Mouse (Mus musculus): ENCODE measurements around the gene Frat1. TPM values are rescaled to one million over a fixed set of nuclear protein-coding genes. Genes with fewer than 3 reads are reported as not detected.
A peak's percentile ranks its signal among the peaks of the same experiment; 100 is the strongest.

The Frat1 gene
- polyA plus RNA-seq, 1 experiment from 2014 or later, result 27.3 TPM

DNA sequence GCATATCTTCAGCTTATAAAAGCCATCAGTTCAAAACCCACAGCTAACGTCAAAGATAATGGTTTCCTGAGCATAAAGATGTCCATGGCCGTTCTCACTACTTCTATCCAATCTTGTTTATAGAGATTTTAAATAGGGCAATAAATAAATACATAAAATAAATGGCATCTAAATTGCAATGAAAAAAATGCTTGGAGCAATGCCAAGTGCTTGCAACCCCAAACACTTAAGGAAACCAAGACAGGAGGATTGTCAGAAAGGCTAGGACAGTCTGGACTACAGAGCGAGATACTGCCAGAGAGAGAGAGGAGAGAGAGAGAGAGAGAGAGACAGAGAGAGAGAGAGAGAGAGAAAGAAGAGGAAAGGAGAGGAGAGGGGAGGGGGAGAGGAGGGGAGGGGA, 3.2 kb upstream of the Frat1 start:
- Histone ChIP-seq H3K4me3 (ENCODE audit: low read depth, low read length) (no peak overlapping the region), H3K4me2 (ENCODE audit: low read length) (no peak overlapping the region), H3K27ac (ENCODE audit: low read length) (no peak overlapping the region), H3K4me1 (ENCODE audit: control insufficient read depth, insufficient read depth, low read length) (peaks cover 6% of the 10 kb centered on the region), H3K9ac (ENCODE audit: low read depth, low read length) (no peak overlapping the region), H3K27me3 (ENCODE audit: control insufficient read depth, insufficient read depth, low read depth, low read length) (no peaks in the 10 kb centered on the region), H3K9me3 (replicated peaks; ENCODE audit: control insufficient read depth, low read length, poor library complexity, severe bottlenecking) (no peaks in the 10 kb centered on the region), H3K36me3 (ENCODE audit: control insufficient read depth, insufficient read depth, low read length) (no peaks in the 10 kb centered on the region)
- WGBS, result 78% methylated on average over 3 of the region's 3 CpGs
- ATAC-seq, result no peak

GRCm38 (mm10) chr19:41828941-41829340, 829 bp upstream of the Frat1 start:
- H3K27me3 ChIP-seq (ENCODE audit: control insufficient read depth, insufficient read depth, low read depth, low read length), result no peaks in the 10 kb centered on the region
- peak overlapping the region; percentile 94 for H3K27ac ChIP-seq (ENCODE audit: low read length)
- 72% methylated on average over 3 of the region's 3 CpGs for WGBS
- peaks cover 27% of the 10 kb centered on the region for H3K4me1 ChIP-seq (ENCODE audit: control insufficient read depth, insufficient read depth, low read length)
- H3K4me2 ChIP-seq (ENCODE audit: low read length), result peak overlapping the region; percentile 85
- no peaks in the 10 kb centered on the region for H3K9me3 ChIP-seq (replicated peaks; ENCODE audit: control insufficient read depth, low read length, poor library complexity, severe bottlenecking)
- peak overlapping the region; percentile 63; the same call in 1 of the 2 replicates for H3K9ac ChIP-seq (ENCODE audit: low read depth, low read length)
- no peaks in the 10 kb centered on the region for H3K36me3 ChIP-seq (ENCODE audit: control insufficient read depth, insufficient read depth, low read length)
- ATAC-seq, result no peak
- peak overlapping the region; percentile 85 for H3K4me3 ChIP-seq (ENCODE audit: low read depth, low read length)

- WGBS, result under 1% methylated on average over 93 of the region's 112 CpGs
- no peaks in the 10 kb centered on the region for H3K27me3 ChIP-seq (ENCODE audit: control insufficient read depth, insufficient read depth, low read depth, low read length)
- peaks cover 31% of the 10 kb centered on the region for H3K4me1 ChIP-seq (ENCODE audit: control insufficient read depth, insufficient read depth, low read length)
- no peaks in the 10 kb centered on the region for H3K36me3 ChIP-seq (ENCODE audit: control insufficient read depth, insufficient read depth, low read length)
- peak overlapping the region; percentile 78 for H3K9ac ChIP-seq (ENCODE audit: low read depth, low read length)
- no peaks in the 10 kb centered on the region for H3K9me3 ChIP-seq (replicated peaks; ENCODE audit: control insufficient read depth, low read length, poor library complexity, severe bottlenecking)
- peak overlapping the region; percentile 94 for H3K27ac ChIP-seq (ENCODE audit: low read length)
- ATAC-seq, result peak; percentile 61
- peak overlapping the region; percentile 85 for H3K4me2 ChIP-seq (ENCODE audit: low read length)
- H3K4me3 ChIP-seq (ENCODE audit: low read depth, low read length), result peak overlapping the region; percentile 85
Observed at GRCm38 (mm10) chr19:41830106-41831031, 599 bp downstream of the Frat1 start.

DNA sequence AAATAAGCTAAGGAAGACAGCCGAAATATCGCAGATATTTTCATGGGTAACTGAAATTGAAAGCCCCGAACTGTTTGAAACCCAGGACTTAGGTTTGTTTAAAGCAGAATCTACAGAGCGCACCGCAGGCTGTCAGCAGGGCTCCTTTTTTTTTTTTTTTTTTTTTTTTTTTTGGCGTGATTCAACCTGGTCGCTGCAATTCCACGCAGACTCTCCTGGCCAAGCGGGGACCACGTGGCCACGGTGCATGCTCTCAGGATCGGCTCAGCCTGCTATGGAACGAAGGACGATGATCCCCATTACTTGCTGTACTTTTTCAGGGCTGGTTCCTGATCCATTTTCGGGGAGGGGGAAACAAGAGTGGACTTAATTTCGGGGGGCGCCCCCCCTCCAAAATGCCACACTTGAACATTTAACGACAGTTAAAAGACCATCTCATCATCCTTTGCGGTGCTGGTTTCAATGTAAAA, 1.4 kb downstream of the Frat1 start:
- peaks cover 38% of the 10 kb centered on the region for H3K4me1 ChIP-seq (ENCODE audit: control insufficient read depth, insufficient read depth, low read length)
- peak overlapping the region; percentile 78 for H3K9ac ChIP-seq (ENCODE audit: low read depth, low read length)
- peak overlapping the region; percentile 85 for H3K4me2 ChIP-seq (ENCODE audit: low read length)
- peak overlapping the region; percentile 94 for H3K27ac ChIP-seq (ENCODE audit: low read length)
- ATAC-seq, result no peak
- no peaks in the 10 kb centered on the region for H3K27me3 ChIP-seq (ENCODE audit: control insufficient read depth, insufficient read depth, low read depth, low read length)
- under 1% methylated on average over 19 of the region's 19 CpGs for WGBS
- no peaks in the 10 kb centered on the region for H3K9me3 ChIP-seq (replicated peaks; ENCODE audit: control insufficient read depth, low read length, poor library complexity, severe bottlenecking)
- H3K36me3 ChIP-seq (ENCODE audit: control insufficient read depth, insufficient read depth, low read length), result no peaks in the 10 kb centered on the region
- peak overlapping the region; percentile 85 for H3K4me3 ChIP-seq (ENCODE audit: low read depth, low read length)

- H3K4me1 ChIP-seq (ENCODE audit: control insufficient read depth, insufficient read depth, low read length), result peaks cover 42% of the 10 kb centered on the region
- 6% methylated on average over 14 of the region's 14 CpGs for WGBS
- no peaks in the 10 kb centered on the region for H3K27me3 ChIP-seq (ENCODE audit: control insufficient read depth, insufficient read depth, low read depth, low read length)
- peak overlapping the region; percentile 85 for H3K4me2 ChIP-seq (ENCODE audit: low read length)
- no peaks in the 10 kb centered on the region for H3K9me3 ChIP-seq (replicated peaks; ENCODE audit: control insufficient read depth, low read length, poor library complexity, severe bottlenecking)
- H3K9ac ChIP-seq (ENCODE audit: low read depth, low read length), result peak overlapping the region; percentile 78
- peak overlapping the region; percentile 29 for H3K27ac ChIP-seq (ENCODE audit: low read length)
- H3K4me3 ChIP-seq (ENCODE audit: low read depth, low read length), result peak overlapping the region; percentile 85
- no peak for ATAC-seq
- no peaks in the 10 kb centered on the region for H3K36me3 ChIP-seq (ENCODE audit: control insufficient read depth, insufficient read depth, low read length)
Observed at GRCm38 (mm10) chr19:41831718-41832391, 2.1 kb downstream of the Frat1 start.

DNA sequence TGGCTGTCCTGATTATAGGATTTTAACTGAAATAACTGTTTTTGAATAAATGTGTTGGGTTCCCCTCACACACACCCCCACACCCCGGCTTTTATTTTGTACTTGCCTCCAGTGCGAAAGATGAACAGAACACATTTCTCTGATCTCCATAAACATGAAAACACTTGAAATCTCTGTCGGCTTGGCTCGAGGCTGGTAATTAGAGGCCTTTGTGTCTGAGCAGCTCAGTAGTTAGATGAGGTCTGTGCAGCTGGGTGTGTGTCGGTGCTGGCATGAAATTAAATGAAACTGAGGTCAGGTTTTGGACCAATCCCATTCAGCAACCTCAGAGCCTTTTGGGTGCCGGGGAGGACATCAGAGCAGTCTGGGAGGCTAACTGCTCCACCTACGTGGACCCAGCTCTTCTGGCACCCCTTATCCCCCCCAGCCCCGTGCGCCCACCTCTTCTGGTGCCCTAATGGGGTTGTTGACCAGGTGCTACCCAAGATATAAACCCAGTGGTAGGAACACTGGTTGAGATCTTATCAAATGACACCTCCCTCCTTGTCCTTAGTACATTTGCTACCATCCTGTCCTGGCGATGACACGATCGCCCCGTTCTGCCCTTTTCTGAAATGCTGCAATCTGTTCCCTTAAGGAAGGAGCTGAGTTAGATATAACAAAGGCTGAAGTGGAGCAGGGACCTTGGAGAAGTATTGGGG, 2.9 kb downstream of the Frat1 start:
- Histone ChIP-seq H3K4me2 (ENCODE audit: low read length) (peak overlapping the region; percentile 85), H3K36me3 (ENCODE audit: control insufficient read depth, insufficient read depth, low read length) (no peaks in the 10 kb centered on the region), H3K4me3 (ENCODE audit: low read depth, low read length) (peak overlapping the region; percentile 85), H3K27ac (ENCODE audit: low read length) (no peak overlapping the region), H3K9me3 (replicated peaks; ENCODE audit: control insufficient read depth, low read length, poor library complexity, severe bottlenecking) (no peaks in the 10 kb centered on the region), H3K4me1 (ENCODE audit: control insufficient read depth, insufficient read depth, low read length) (peaks cover 42% of the 10 kb centered on the region), H3K27me3 (ENCODE audit: control insufficient read depth, insufficient read depth, low read depth, low read length) (no peaks in the 10 kb centered on the region), H3K9ac (ENCODE audit: low read depth, low read length) (peak overlapping the region; percentile 47)
- 59% methylated on average over 13 of the region's 13 CpGs for WGBS
- no peak for ATAC-seq

DNA sequence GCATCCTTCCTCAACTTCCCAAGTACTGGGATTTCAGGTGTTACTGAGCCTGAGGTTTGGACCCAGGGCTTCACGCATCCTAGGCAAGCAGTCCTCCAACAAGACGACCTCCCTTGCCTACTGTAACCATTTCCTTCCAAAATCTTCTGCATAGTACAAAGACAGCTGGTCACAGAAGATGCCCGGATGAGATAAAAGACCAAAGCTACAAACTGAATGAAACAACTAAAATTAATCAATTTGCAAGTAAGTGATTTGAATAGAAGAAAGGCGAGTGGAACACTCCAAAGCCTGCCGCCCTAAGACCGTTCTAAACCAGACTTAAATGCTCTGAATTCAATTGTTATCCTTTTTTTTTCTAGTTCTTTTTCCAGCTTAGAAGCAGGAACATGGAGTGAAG, 5.6 kb downstream of the Frat1 start:
- no peaks in the 10 kb centered on the region for H3K9me3 ChIP-seq (replicated peaks; ENCODE audit: control insufficient read depth, low read length, poor library complexity, severe bottlenecking)
- no peak for ATAC-seq
- peaks cover 39% of the 10 kb centered on the region for H3K4me1 ChIP-seq (ENCODE audit: control insufficient read depth, insufficient read depth, low read length)
- H3K9ac ChIP-seq (ENCODE audit: low read depth, low read length), result no peak overlapping the region
- H3K27ac ChIP-seq (ENCODE audit: low read length), result peak overlapping the region; percentile 71
- peak overlapping the region; percentile 46 for H3K4me2 ChIP-seq (ENCODE audit: low read length)
- no peaks in the 10 kb centered on the region for H3K27me3 ChIP-seq (ENCODE audit: control insufficient read depth, insufficient read depth, low read depth, low read length)
- no peaks in the 10 kb centered on the region for H3K36me3 ChIP-seq (ENCODE audit: control insufficient read depth, insufficient read depth, low read length)
- WGBS, result 37% methylated on average over 6 of the region's 6 CpGs
- no peak overlapping the region for H3K4me3 ChIP-seq (ENCODE audit: low read depth, low read length)

DNA sequence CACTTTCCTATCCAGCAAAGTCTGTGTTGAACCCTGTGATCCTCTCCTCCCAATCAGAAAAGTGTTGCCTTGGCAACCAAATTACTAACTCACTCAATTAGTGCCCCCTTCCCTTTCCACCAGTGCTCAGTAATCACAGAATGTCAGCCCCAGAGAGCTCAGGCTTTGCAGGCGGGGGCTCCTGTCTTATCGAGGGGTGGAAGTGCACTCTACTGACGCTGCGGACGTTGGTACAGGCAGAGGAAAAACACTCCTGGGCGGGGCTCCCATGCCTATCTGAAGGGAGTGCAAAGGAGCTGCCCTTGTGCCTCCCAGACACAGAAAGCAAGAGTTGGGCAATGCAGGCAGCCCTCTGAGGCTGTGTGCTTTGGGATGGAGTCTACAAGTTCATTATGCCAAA, 6.0 kb downstream of the Frat1 start:
- Histone ChIP-seq H3K9ac (ENCODE audit: low read depth, low read length) (no peak overlapping the region), H3K4me3 (ENCODE audit: low read depth, low read length) (no peak overlapping the region)
- under 1% methylated on average over 6 of the region's 6 CpGs for WGBS

More for the DNA sequence above, 6.0 kb downstream of the Frat1 start:
- Histone ChIP-seq H3K27me3 (ENCODE audit: control insufficient read depth, insufficient read depth, low read depth, low read length) (no peaks in the 10 kb centered on the region), H3K36me3 (ENCODE audit: control insufficient read depth, insufficient read depth, low read length) (no peaks in the 10 kb centered on the region), H3K27ac (ENCODE audit: low read length) (peak overlapping the region; percentile 71), H3K4me2 (ENCODE audit: low read length) (peak overlapping the region; percentile 46), H3K4me1 (ENCODE audit: control insufficient read depth, insufficient read depth, low read length) (peaks cover 39% of the 10 kb centered on the region), H3K9me3 (replicated peaks; ENCODE audit: control insufficient read depth, low read length, poor library complexity, severe bottlenecking) (no peaks in the 10 kb centered on the region)
- peak; percentile 74 for ATAC-seq
